Mouse (Mus musculus) gastrocnemius, adult 2 months (tissue): ENCODE measurements around the gene Hdac4. TPM values are rescaled to one million over a fixed set of nuclear protein-coding genes. Genes with fewer than 3 reads are reported as not detected.

Source experiments
- DNase-seq: peaks from one replicate; pipeline ENCODE4 v3.0.0; 2022
- H3K27ac ChIP-seq: fragments of 200-600 bp; 2 replicates; pipeline ENCODE4 v1.8.1; 2022; ENCODE audit warnings: mild to moderate bottlenecking
- H3K4me3 ChIP-seq: fragments of 200-600 bp; 2 replicates; pipeline ENCODE4 v1.8.1; 2022; ENCODE audit warnings: mild to moderate bottlenecking, moderate library complexity
- CTCF ChIP-seq: fragments of 200-600 bp; IDR thresholded peaks from 2 replicates; pipeline ENCODE4 v1.8.1; 2022; ENCODE audit warnings: antibody characterized with exemption, mild to moderate bottlenecking, moderate library complexity
- intact Hi-C: fragments of 180-260 bp; cut with DNase I; formaldehyde crosslinking; loops from one replicate; pipeline ENCODE4 v1.15.1; 2025
- total RNA-seq, 2 experiments: library from RNA; stranded (reverse); gene quantifications; 2 replicates each; pipeline ENCODE4 v1.2.3; 2021

Gene Hdac4
- total RNA-seq, 2 experiments from 2014 or later = 41.8 to 66.3 TPM

DNA sequence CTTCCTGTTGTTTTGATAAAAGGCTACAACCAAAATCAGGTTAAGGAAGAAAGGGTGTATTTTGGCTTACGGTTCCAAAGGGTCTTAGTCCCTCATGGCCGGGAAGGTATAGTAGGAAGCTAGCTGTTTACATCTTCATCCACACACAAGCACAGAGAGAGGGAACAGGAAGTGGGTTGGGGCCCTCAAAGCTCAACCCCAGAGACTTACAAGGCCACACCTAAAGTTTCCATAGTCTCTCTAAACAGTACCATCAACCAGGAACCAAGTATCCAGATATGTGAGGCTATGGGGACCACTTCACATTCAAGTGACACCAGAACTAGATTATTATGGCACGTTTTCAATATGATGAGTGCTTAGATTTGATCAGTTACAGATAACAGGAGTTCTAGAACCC, 5.0 kb downstream of the Hdac4 start:
- no peak for TF ChIP-seq CTCF
- no peak overlapping the region for H3K27ac ChIP-seq
- intact Hi-C loops = no loop called here
- H3K4me3 ChIP-seq = no peak overlapping the region
- no peak for DNase-seq

- no peak for TF ChIP-seq CTCF
- no peak for DNase-seq
- H3K4me3 ChIP-seq = no peak overlapping the region
- intact Hi-C loops = no loop called here
- no peak overlapping the region for H3K27ac ChIP-seq
Observed at GRCm38 (mm10) chr1:92187137-92187536, 8.4 kb downstream of the Hdac4 start.

GRCm38 (mm10) chr1:92184600-92184999, 10.9 kb downstream of the Hdac4 start:
- Histone ChIP-seq H3K4me3 (no peak overlapping the region), H3K27ac (no peak overlapping the region)
- no peak for DNase-seq
- TF ChIP-seq CTCF = no peak
- intact Hi-C loops = loop anchor here (5.0 kb wide), 1 partner anchor 178 kb away; no protein-coding TSS in a partner anchor

GRCm38 (mm10) chr1:92183101-92183790, 12.3 kb downstream of the Hdac4 start:
- H3K4me3 ChIP-seq = no peak overlapping the region
- no peak overlapping the region for H3K27ac ChIP-seq
- intact Hi-C loops = loop anchor here (5.0 kb wide), 1 partner anchor 179 kb away; no protein-coding TSS in a partner anchor
- no peak for DNase-seq
- TF ChIP-seq CTCF = no peak

DNA sequence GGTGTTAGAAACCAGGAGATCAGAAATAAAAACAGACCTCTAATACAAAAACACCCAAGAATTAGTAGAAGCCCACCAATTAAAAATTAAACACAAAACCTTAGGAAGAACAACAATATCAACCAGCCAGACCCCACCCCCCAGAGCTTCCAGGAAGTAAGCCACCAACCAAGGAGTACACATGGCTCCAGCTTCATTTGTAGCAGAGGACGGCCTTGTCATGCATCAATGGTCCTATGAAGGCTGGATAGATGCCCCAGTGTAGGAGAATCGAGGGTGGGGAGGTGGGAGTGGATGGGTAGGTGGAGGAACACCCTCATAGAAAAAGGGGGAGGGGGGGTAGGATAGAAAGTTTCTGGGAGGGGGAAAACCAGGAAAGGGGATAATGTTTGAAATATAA, 13.5 kb downstream of the Hdac4 start:
- DNase-seq = no peak
- no peak for TF ChIP-seq CTCF
- Histone ChIP-seq H3K4me3 (no peak overlapping the region), H3K27ac (no peak overlapping the region; the same call in 1 of the 2 replicates)
- intact Hi-C loops = loop anchor here (5.0 kb wide), 1 partner anchor 180 kb away; no protein-coding TSS in a partner anchor

GRCm38 (mm10) chr1:92180141-92181137, 15.1 kb downstream of the Hdac4 start:
- peak; percentile 34; the same call in 1 of the 2 replicates for TF ChIP-seq CTCF
- DNase-seq = peak; percentile 100
- Histone ChIP-seq H3K4me3 (peak overlapping the region; percentile 82), H3K27ac (peak overlapping the region; percentile 100)
- intact Hi-C loops = loop anchor here (1.0 to 5.0 kb wide), 2 partner anchors 163 to 182 kb away; no protein-coding TSS in a partner anchor

DNA sequence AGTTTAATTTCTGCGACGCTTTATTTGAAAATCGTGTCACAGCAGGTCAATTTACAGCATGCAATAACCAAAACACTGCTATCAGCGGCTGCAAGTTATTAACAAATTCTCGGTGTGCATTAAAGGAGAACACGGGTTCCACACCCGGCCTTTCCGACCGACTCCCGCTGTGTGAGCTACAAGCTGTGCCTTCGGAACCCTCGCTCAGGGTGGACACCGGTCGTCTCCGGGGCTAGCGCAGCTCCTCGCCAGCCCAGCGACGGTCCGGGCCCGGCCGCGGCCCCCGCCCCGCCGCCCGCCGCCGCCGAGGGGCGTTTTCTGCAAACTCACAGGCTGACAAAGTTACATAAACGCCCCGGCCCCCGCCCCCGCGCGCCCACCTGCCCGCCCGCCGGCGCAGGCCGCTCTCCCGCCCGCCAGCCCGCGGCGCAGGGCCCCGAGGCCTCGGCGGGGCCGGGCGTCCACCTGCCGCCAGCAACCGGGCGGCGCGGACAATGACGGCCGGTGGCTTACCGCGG, 16.0 kb downstream of the Hdac4 start:
- peak overlapping the region; percentile 80 for H3K4me3 ChIP-seq
- intact Hi-C loops = loop anchor here (1.0 to 10.0 kb wide), 6 partner anchors 37 to 275 kb away; no protein-coding TSS in a partner anchor
- H3K27ac ChIP-seq = peak overlapping the region; percentile 92
- no peak for TF ChIP-seq CTCF
- peak; percentile 76 for DNase-seq

DNA sequence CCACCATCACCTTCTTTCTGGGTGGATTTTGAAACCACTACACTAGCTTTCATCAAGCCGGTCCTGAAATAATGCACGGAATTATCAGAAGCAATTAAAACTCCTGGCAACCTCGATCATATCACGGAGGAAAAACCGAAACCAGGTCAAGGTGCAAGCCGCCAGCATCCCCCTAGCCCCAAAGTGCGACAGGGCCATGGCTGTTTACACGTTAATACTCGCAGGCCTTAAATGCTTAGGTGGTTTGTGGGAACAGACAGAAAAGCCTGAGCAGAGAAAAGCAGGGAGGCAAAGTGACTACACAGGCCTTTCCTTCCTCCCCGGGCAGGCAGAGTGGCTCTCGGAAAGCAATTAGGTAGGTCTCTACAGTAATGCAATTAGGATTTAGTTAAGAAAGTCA, 16.4 kb downstream of the Hdac4 start:
- peak overlapping the region; percentile 92 for H3K27ac ChIP-seq
- TF ChIP-seq CTCF = no peak
- peak overlapping the region; percentile 80 for H3K4me3 ChIP-seq
- no peak for DNase-seq
- intact Hi-C loops = loop anchor here (5.0 to 10.0 kb wide), 4 partner anchors 37 to 276 kb away; no protein-coding TSS in a partner anchor

DNA sequence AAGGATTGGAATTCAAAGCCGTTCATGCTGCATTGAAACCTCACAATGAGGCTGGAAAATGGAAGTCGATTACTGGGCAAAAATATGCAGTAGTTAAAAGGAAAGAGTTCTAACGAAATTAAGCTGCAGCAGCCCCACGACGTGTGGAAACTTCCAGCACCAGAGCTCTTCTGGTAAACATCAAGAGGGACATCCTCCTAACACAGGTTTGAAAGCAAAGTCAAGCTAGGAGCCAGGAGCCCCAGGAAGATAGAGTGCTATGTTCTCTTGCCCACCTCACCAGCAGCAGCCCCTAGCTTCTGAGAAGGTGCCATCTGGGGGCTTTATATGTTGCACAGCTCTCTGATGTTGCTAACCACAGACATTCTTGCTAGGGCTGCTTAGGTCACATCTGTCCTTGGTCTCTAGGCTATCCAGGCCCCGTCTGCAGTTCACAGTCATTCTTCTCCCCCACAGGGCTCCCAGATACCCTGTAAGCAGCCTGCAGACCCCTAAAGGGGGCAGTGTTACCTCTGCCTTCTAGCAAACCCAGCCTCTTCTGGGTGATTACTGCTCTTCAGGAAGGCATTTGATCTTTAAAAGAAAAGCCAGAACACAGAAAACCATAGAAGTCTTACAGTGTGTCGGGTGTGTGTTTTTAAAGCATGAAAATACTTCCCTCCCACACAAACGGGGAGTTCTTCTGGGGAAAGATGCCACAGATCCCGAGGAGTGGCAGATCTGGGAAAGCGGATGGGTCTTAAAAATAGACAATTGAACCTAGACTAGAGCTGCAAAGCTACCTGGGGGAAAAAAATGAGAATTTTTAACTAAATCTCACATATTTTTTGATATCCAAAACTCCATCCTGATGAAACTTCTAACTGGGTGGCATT, 17.2 kb downstream of the Hdac4 start:
- 0 out of 2 replicates have a peak, but pooled peaks have one; percentile 5 for TF ChIP-seq CTCF
- no peak for DNase-seq
- Histone ChIP-seq H3K27ac (peak overlapping the region; percentile 92), H3K4me3 (peak overlapping the region; percentile 80)
- intact Hi-C loops = loop anchor here (5.0 to 10.0 kb wide), 4 partner anchors 36 to 277 kb away; no protein-coding TSS in a partner anchor

DNA sequence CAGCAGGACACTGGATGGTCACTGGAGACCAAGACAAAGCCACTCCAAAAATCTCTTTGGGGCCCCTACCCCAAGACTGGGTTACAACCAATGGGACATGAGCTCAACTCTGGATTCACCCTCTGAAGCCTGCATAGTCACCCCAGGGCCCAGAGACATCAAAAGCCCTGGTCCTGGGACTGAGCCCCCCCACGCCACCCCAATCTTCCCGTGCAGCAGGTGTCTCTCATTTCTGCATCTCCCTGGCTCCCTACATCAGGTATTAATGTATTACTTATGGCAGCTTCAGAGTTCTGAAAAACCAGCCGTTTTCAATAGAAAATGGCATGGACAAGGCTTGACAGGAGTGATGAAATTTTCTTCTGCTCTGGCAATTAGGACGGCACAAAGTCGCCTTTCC, 17.9 kb downstream of the Hdac4 start:
- no peak overlapping the region for H3K27ac ChIP-seq
- intact Hi-C loops = loop anchor here (5.0 to 10.0 kb wide), 4 partner anchors 35 to 277 kb away; no protein-coding TSS in a partner anchor

GRCm38 (mm10) chr1:92177196-92177595, 18.3 kb downstream of the Hdac4 start:
- intact Hi-C loops = loop anchor here (5.0 to 10.0 kb wide), 4 partner anchors 35 to 278 kb away; no protein-coding TSS in a partner anchor
- H3K27ac ChIP-seq = no peak overlapping the region
- no peak overlapping the region for H3K4me3 ChIP-seq

More for the DNA sequence above, 17.9 kb downstream of the Hdac4 start:
- H3K4me3 ChIP-seq = no peak overlapping the region
- DNase-seq = no peak
- TF ChIP-seq CTCF = no peak

More at GRCm38 (mm10) chr1:92177196-92177595, 18.3 kb downstream of the Hdac4 start:
- no peak for DNase-seq
- no peak for TF ChIP-seq CTCF
